Mouse (Mus musculus): ENCODE measurements around the gene Tcaf2. TPM values are rescaled to one million over a fixed set of nuclear protein-coding genes. Genes with fewer than 3 reads are reported as not detected.

Gene Tcaf2
- total RNA-seq (2021): under 1 TPM; 0.42 to 0.44 TPM

DNA sequence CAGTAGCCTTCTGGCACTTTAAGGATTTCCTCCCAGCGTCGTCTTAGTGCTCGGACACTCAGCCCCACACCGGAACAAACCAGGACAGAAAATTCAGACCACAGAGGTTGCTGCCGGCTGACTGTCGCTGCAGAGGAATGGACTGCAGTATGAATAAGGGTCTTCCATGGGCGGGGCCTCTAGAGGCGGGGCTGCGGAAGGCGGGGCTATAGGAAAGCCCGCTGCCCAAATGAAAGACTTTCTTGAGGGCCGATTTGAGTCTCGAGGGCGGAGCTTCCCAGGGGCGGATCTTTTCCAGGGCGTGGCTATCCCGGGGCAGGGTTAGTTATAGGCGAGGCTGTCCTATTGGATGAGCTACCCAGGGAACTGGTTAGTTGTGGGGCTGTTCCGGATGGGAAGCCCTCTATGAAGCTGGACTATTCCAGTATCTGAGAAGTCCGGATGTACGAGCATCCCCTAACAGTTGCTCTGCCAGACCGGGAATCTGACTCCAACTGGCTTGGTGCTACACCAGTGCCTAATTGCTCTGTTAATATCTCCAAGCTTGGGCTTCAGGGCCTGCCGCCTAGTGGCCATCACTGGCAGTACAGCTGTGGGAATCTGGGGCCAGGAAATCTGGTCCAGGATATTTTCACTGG lies at the start of gene Tcaf2:
Gene Tcaf2 (minus strand): TSS at position 343 of the 638 bp plus-strand sequence.
- peak; percentile 36 to 74 for DNase-seq (ENCODE audit: extremely low spot score in 1 of 2, low spot score in 1 of 2)

DNA sequence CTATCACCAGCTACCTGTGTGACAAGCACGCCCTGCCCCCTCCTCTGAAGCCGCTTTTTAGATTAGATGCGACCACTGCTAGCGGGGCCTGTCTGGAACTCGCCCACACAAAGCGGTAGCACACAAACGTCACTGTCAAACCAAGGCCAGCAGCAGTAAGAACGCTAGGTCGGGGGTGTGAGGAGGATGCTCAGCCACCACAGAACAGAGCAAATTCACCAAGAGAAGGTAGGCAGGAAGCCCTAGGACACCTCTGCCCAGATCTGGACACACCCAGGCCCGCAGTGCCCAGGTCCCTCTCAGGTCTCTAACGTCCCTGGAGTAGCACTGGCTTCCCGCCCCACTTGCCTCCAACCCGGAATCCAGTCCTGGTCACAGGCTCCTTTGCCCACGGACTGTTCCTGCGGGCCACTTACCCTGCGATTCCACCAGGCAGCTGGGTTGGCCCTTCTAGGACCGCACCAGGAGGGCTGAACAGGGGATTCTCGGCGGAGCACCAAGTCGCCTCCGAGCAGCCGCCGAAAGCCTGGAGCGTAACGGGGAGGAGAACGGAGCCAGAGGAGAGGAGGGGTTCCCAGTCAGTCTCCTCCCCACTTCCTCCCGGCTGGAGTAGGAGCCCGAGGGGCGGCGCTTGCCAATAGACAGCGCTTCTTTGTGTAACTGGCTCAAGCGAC lies 47.6 kb upstream of the Tcaf2 start:
- DNase-seq (ENCODE audit: extremely low spot score in 1 of 2, low spot score in 1 of 2): peak; percentile 69 to 70

DNA sequence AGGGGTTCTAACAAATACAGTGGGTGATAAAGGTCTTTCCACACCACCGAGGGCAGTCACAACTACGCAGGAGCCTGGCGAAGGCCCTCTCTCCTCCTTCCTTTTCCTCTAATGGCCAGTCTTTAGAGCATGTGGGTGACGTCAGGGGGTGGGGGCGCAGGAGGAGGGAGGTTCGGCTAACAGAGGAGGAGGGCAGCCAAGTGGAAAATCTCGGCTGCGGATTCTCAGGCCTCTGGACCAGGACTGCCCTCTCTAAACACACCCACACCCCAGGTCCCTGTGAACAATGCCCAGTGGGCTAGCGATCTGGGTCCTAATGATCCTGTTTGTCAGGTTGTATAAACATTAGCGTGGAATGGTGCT lies 47.1 kb upstream of the Tcaf2 start:
- DNase-seq (ENCODE audit: extremely low spot score in 1 of 2, low spot score in 1 of 2): peak; percentile 49 to 55

DNA sequence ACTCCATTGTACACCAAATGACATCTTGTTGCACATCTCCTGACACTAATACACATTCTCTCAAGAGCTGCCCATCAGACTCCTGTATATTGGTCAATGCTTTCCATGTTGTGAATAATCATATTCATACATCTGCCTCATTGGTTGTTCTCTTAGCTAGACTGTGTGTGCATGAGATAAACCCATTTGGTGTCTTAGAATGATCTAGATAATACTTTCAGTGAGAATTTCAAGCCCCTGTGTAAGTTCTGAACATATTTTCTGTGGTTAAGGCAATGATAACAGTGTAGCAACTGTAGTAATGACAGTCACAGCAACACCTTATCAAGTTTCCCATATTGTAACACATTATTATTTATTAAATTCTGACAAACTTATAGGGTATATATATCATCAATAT lies 44.7 kb upstream of the Tcaf2 start:
- DNase-seq (ENCODE audit: extremely low spot score in 1 of 2, low spot score in 1 of 2): no peak

DNA sequence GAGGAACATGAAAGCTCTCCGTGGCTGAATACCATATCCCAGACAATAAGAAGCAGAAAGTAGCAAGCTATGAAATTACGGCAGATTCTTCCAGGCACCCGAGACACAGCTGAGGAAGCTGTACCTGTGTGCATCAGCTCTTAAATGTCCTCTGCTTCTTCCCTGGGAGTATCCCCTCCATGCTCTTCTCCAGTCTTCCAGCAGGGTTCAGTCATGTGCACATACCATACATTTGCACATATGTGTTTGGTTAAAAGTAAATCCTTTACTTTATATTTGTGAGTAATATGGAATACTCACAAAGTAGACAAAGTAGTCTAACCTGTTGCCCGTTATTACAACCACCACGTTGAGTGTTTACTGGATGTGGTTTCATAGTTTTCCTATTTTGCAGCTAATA lies 42.9 kb upstream of the Tcaf2 start:
- no peak for DNase-seq (ENCODE audit: extremely low spot score in 1 of 2, low spot score in 1 of 2)

DNA sequence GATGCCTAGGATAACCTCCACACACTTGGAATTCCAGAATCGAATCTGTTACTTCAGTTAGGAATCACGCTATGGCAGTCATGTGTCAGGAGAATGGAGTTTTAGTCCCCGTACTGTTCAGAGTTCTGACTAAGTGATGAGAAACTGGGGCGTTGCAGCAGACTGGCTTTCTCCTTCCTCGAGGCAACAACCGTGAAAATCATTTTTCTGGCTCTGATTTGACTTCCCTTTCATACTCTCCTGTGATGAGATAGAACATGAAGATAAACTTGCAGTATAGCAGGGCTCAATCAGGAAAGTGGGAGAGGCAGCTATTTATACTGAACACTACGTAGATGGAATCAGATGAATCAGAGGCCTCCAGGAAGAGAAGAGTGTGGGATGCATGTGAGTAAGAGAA lies 35.0 kb upstream of the Tcaf2 start:
- DNase-seq (ENCODE audit: extremely low spot score in 1 of 2, low spot score in 1 of 2): no peak

DNA sequence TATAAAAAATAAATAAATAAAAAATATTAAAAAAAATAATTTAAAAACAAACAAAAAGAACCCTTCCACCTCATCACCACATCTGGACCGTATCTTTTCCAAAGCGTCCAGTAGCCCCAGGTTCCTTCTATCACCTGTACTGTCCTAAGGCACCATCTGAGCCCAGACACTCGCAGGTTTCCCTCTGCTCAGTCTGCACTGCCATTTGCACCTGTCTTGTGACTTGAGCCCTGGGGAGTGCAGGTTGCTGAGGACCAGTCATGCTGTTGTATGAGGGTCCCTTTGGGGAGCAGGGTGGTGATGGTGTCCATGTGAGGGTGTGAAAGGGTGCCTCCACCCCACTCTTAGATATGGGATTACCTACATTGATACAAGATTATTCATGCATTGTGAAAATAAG lies 31.0 kb upstream of the Tcaf2 start:
- no peak for DNase-seq (ENCODE audit: extremely low spot score in 1 of 2, low spot score in 1 of 2)

DNA sequence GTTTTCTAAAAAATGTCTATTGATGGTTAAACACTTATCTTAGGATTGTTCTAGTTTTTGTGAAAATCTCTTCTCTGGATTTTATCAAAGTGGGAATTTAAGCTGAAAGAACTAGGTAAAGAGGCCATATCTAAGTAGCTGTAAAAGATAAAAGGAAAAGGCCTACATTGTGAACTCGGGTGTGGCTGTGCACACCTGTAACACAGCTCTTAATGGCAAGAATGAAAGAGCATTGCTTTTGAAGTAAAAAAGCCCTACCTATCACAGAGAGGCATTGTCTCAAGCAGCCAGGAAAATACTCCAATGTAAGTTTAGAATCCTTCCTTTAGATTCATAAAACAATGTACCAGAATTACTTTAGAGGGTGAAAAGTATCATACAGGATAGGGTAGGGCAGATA lies 26.7 kb upstream of the Tcaf2 start:
- no peak for DNase-seq (ENCODE audit: extremely low spot score in 1 of 2, low spot score in 1 of 2)

DNA sequence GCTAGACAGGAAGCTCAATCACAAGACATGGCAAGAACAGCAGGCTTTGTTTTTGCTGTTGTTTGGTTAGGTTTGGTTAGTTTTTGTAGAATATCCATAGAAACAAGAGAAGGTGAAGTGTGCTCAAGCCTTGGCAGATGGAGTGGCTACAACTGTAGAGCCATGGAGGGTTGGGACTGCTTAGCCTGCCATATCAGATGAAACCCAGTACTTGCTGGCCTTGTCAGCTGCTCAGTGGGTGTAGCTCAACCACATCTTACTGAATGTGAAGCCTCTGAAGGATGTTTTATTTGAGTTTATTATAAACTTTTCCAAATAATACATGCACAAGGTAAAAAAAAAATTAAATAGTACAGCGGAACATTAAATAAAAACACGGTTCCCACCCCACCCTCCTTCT lies 22.7 kb upstream of the Tcaf2 start:
- no peak for DNase-seq (ENCODE audit: extremely low spot score in 1 of 2, low spot score in 1 of 2)

DNA sequence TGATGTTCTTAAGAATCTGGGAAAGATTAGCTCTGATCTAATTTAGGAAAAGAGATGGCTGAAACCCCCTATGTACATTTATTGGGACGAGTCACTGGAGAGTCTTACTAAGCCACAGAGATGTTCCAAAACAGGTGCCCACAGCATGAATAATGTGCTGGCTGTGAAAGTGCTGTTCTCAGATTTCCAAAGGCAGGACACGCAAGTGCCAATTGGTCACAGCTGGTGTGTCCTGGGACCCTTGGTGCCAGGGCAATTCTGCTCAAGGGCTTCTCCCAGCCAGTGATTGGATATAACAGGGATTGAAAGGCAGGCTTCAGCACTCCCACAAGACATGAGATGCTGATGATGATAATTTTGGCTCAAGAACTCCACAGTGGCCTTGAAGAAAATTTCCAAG lies 16.7 kb upstream of the Tcaf2 start:
- DNase-seq (ENCODE audit: extremely low spot score in 1 of 2, low spot score in 1 of 2): no peak

DNA sequence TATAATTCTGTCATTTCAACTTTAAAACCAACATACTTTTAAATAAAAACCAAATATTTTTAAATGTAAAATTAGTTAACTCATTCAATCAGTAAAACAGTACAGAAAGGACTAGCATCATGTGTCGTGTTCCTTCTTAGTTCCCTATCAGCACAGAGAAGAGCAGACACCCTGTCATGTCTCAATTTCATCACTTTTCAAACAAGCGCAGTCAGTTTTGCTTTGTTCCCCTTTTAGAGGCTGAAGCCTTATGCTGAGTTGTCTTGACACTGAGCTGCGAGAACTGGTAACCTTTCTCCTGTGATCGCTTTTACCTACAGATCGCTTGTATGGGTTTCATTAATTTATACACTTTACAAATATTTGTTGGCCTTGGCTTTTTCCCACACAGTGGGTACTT lies 10.7 kb downstream of the Tcaf2 start:
- DNase-seq (ENCODE audit: extremely low spot score in 1 of 2, low spot score in 1 of 2): no peak

DNA sequence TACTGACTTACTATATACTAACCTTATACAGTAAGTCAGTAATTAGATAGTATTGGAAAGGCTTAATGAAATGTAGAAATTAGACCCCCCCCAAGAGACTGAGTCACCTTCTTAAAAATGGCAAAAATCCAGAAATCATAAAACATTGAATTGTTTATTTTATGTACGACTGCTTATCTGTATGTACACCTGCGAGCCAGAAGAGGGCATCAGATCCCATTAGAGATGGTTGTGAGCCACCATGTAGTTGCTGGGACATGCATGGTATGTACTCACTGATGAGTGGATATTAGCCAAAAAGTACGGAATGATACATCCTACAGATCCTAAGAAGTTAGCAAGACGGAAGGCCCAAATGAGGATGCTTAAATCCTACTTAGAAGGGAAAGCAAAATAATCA lies 13.7 kb downstream of the Tcaf2 start:
- DNase-seq (ENCODE audit: extremely low spot score in 1 of 2, low spot score in 1 of 2): no peak

DNA sequence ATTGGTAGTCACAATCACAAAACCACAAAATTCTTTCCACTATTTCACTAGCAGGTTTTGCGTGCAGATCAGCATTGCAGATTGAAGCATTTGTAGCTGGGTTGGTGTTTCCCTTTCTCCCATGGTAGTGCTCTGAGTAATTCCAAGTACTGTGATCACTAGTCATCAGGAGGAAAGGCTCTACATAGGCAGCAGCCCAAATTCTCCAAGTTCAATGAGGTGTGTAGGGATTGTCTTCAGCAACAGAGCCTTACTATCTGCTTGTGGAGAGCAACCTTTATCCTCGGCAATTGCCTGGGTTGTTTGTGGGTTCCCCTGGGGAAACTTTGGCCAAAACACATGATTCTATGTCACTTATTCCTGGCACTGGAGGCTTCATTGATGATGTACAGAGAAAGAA lies 28.1 kb downstream of the Tcaf2 start:
- no peak for DNase-seq (ENCODE audit: extremely low spot score in 1 of 2, low spot score in 1 of 2)

DNA sequence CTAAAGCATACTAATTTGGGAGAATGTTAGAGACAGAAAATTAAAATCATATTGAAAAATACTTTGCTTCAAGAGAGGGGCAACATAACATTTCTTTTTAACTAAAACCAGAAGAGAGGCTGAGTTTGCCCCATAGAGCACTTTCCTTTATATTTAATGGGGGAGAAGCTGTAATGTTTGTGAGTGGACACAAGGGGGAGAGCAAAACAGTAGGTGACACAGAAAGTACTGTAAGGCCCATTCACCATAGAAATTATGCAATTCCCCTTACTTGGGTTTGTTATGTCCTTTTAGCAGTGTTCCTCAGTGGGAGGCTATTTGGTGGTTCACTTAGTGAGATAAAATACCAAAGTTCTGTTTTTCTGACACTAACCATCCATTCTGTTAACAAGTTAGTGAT lies 32.8 kb downstream of the Tcaf2 start:
- no peak for DNase-seq (ENCODE audit: extremely low spot score in 1 of 2, low spot score in 1 of 2)

DNA sequence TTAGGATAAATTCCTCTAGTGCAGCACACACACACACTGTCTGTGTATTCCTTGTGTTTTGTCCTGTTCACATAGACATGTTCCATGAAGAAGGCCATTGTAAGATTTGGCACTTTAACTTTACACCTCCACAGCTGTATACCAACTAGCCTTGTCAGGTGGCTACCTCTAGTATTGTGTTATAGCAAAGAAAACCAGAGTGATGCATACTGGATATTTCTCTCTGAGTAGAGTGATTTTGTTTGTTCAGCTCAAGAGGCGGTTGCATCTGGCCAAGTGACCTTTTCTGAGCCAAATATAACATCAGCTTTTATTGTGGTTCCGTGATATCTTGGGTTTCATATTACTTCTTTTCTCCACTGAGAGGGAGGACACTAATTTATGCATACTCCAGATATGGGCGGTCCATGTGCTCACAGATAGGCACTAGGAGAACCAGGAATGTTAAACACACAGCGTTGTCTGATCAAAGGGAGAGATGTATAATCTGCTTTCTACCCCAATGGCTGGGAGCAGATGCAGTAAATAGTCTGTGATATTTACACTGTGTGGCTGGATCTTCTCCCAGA lies 34.0 kb downstream of the Tcaf2 start:
- no peak for DNase-seq (ENCODE audit: extremely low spot score in 1 of 2, low spot score in 1 of 2)

DNA sequence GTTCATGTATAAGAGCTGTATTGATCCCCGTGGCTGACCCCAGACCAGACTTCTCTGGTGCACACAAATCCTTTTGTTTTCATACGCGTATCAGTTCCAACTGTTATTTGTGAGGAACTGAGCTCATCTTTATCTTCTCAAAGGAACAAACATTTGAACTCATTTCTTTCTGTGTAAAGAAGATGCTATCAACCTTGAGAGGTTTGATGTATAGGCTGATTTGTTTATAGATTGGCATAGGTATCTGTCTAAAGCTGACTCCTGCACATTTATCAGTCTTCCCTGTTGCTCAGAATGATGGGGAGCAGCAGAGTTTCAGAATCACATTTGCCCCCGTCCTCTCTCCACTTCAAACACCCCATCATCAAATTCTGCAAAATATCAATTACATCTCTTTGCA lies 47.5 kb downstream of the Tcaf2 start, which contains the start of gene Tcaf3:
Gene Tcaf3 (minus strand): TSS at position 101 of the 400 bp plus-strand sequence.
- no peak for DNase-seq (ENCODE audit: extremely low spot score in 1 of 2, low spot score in 1 of 2)

DNA sequence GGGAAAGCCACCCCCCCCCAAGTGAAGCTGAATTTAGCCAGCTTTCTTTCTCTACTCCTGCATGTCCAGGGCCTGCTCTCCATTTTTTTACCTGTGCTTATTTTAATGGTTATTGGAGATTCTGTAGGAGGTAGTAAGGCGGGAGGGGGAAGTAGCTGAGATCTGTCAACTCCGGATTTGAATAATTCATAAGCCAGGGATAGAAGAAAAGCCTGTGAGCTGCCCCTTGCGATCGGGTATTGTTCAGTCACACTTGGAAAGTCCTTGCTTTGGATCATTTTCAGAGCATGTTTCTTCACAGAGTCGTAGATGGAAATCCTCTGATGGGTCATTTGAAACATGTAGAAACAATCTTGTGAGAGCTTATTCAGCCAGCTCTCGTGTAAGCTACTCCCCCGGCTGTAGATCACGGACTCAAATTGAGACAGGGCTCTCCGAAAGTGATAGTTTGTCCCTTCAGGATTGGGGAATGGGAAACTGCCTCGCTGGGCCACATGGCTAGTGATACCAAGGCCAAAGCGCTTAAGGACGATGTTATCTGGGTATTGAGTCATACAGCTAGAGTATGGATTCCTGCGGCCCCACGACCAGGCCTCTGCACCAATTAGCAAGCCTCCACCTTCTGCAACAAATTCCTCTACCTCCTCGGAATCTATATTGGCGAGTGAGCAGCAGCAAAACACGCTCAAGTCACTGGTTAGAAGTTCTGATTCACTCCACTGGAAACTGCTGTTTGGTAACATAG lies 51.7 kb downstream of the Tcaf2 start:
- no peak for DNase-seq (ENCODE audit: extremely low spot score in 1 of 2, low spot score in 1 of 2)

DNA sequence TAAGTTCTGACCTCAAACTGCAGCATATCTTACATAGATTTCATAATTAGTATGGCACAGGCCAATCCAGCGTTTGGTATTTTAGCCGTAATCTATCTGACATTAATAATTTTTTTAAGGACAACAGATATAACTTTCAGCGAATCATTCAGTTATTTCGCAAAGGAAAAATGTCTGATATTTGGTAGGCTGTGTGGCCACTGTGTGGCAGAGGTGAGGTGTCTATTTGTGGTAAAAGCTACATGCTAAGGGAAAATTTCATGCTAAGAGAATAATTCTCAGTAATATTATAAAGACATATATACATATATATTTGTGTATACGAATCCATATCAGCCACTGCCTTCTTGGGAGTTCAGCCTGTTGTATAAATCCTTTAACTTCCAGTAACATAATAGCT lies 58.5 kb downstream of the Tcaf2 start:
- DNase-seq (ENCODE audit: extremely low spot score in 1 of 2, low spot score in 1 of 2): no peak

DNA sequence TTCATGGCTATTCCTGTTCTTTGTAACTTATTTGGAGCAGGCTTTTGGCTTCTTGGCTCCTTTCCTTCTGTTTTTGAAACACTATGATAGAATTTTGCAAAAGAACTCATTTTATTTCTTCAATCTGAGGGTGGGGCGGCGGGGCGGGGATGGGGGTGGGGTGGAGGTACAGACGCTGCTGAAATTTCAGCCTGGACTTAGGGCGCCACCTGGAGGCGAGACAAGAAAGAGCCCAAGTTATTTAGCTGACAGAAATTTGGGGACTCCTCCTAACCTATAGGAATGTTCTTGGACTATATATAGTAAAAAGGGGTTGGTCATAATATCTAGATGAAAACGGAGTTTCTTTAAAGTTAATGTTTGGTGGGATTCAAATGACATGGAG lies 61.6 kb downstream of the Tcaf2 start:
- peak; percentile 40 to 84 for DNase-seq (ENCODE audit: extremely low spot score in 1 of 2, low spot score in 1 of 2)

DNA sequence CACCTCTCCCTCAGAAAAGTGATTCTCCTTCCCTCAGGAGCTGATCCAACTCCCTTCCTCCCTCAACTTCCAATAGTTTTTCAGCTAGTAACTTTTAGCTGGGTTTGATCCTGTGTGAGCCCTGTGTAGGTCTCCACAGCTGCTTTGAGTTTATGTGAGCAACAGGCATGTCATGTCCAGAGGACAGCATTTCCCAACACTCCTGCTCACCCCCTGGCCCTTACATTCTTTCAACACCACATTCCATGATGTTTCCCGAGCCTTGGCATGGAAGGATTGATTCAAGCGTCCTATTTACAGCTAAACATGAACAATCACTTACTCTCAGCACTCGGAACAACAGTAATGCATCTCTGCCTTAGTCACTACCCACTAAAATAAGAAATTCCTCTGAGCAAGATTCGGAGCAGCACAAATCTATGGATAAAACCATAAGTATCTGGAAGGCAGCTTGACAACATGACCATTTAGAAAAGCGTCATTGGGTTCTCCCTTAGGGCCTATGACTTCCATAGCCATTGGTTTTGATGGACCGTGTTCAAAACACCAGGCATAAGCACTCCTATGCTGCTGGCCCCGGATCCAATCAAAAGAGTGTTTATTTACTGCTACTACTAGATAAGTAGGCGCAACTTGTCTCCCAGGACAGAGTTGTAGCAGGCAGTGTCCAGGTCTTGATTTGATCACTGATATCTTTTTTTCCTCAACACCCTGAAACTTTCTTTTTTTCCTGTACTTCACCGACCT lies 62.1 kb downstream of the Tcaf2 start:
- no peak for DNase-seq (ENCODE audit: extremely low spot score in 1 of 2, low spot score in 1 of 2)

DNA sequence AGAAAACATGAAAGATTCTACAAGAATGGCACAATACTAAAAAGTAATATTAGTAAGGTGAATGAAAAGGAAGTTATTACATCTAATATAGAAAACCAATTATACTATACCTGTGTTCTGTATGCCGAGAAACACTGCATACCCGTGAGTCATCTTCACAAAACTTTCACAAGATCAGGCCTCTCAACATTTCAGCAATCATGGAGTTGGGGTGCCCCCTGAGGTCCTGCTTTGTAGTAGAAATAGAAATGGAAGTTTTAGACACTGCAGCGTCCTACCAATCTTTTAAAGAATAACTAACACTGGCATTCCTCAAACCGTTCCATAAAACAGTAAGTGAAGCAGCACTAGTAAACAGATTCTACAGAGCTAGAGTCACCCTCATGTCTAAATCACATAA lies 66.4 kb downstream of the Tcaf2 start:
- DNase-seq (ENCODE audit: extremely low spot score in 1 of 2, low spot score in 1 of 2): no peak
